ENCODE assay signal across 19 mouse cellular contexts in genomic region chr4:117991055-117991627, GRCm38 (mm10).
A peak's percentile ranks its signal among the peaks of the same experiment; 100 is the strongest.
DNase-seq lines count a peak whose midpoint lies in the region; ATAC-seq and TF ChIP-seq lines count a peak whose summit lies in the region.
"Had no signal": no experiment of that assay in that cellular context is flagged by ENCODE, and none has a peak within 500 bp of the region (broad histone marks: within the 10 kb centered on the region; RNA-seq: fewer than 3 reads in every experiment).

No protein-coding gene starts in this region.

- H3K4me2 ChIP-seq in midbrain, embryonic 11.5 days = no peak overlapping the region
- H3K4me2 ChIP-seq in midbrain, embryonic 15.5 days = no peak overlapping the region
- H3K4me2 ChIP-seq: hindbrain, embryonic 12.5 days; midbrain, embryonic 13.5 days; neural tube, embryonic 12.5 days had no signal

- H3K9me3 ChIP-seq in midbrain, embryonic 11.5 days (ENCODE audit: control insufficient read depth, low read length) = no peaks in the 10 kb centered on the region
- H3K9me3 ChIP-seq in midbrain, embryonic 15.5 days = no peaks in the 10 kb centered on the region
- no peaks in the 10 kb centered on the region for H3K9me3 ChIP-seq in heart, embryonic 10.5 days
- H3K9me3 ChIP-seq: embryonic facial prominence, embryonic 10.5 days; hindbrain, embryonic 12.5 days; midbrain, embryonic 13.5 days; neural tube, embryonic 12.5 days had no signal

- H3K27me3 ChIP-seq in midbrain, embryonic 11.5 days (ENCODE audit: control insufficient read depth, insufficient read depth, low read length) = no peaks in the 10 kb centered on the region
- no peaks in the 10 kb centered on the region for H3K27me3 ChIP-seq in midbrain, embryonic 15.5 days (replicated peaks)
- no peaks in the 10 kb centered on the region for H3K27me3 ChIP-seq in heart, embryonic 10.5 days (ENCODE audit: insufficient read depth, poor library complexity, severe bottlenecking)
- H3K27me3 ChIP-seq: hindbrain, embryonic 12.5 days; midbrain, embryonic 13.5 days; neural tube, embryonic 12.5 days had no signal

- WGBS in midbrain, embryonic 11.5 days = 87% methylated on average over 8 of the region's 8 CpGs
- 72% methylated on average over 8 of the region's 8 CpGs for WGBS in midbrain, embryonic 15.5 days
- 93% methylated on average over 8 of the region's 8 CpGs for WGBS in heart, embryonic 10.5 days

- TF ChIP-seq POLR2A in brain, embryonic 14.5 days (IDR thresholded peaks at IDR 0.05; ENCODE audit: borderline replicate concordance, extremely low read depth, insufficient read depth, insufficient read length, poor library complexity, severe bottlenecking) = no peak

- DNase-seq in cerebellum, adult 11-12 months = no peak
- DNase-seq in midbrain, embryonic 11.5 days (ENCODE audit: low spot score, missing footprints) = peak; percentile 49
- peak; percentile 22 for DNase-seq in brain, embryonic 14.5 days (ENCODE audit: low read depth)
- peak; percentile 58 to 61 for DNase-seq in cerebellum, postnatal 36 days
- DNase-seq in layer of hippocampus, postnatal 10 days (ENCODE audit: low spot score in 2 of 2) = no peak
- DNase-seq in heart, embryonic 10.5 days (ENCODE audit: low spot score) = no peak
- DNase-seq: adrenal gland, postnatal 25 days; forebrain, postnatal 0 days; lung, postnatal 4 days had no signal

- H3K9ac ChIP-seq in midbrain, embryonic 11.5 days (ENCODE audit: low read length) = no peak overlapping the region
- H3K9ac ChIP-seq in midbrain, embryonic 15.5 days = no peak overlapping the region
- H3K9ac ChIP-seq: forebrain, postnatal 0 days; hindbrain, embryonic 12.5 days; midbrain, embryonic 13.5 days; neural tube, embryonic 12.5 days had no signal

- H3K4me3 ChIP-seq in midbrain, embryonic 11.5 days (ENCODE audit: low read depth, low read length) = no peak overlapping the region
- H3K4me3 ChIP-seq in midbrain, embryonic 15.5 days = no peak overlapping the region
- no peak overlapping the region for H3K4me3 ChIP-seq in heart, embryonic 10.5 days
- H3K4me3 ChIP-seq: embryonic facial prominence, embryonic 10.5 days; erythroblast, embryonic 14.5 days; hindbrain, embryonic 12.5 days; midbrain, embryonic 13.5 days; neural tube, embryonic 12.5 days had no signal

- H3K36me3 ChIP-seq in midbrain, embryonic 11.5 days (ENCODE audit: control insufficient read depth, insufficient read depth, low read length) = no peaks in the 10 kb centered on the region
- H3K36me3 ChIP-seq in midbrain, embryonic 15.5 days (replicated peaks) = no peaks in the 10 kb centered on the region
- H3K36me3 ChIP-seq in heart, embryonic 10.5 days = no peaks in the 10 kb centered on the region
- H3K36me3 ChIP-seq: embryonic facial prominence, embryonic 10.5 days; hindbrain, embryonic 12.5 days; midbrain, embryonic 13.5 days; neural tube, embryonic 12.5 days had no signal

- ATAC-seq in cerebellum, adult (ENCODE audit: insufficient number of reproducible peaks, low FRiP score, low TSS enrichment) = 0 out of 2 replicates have a peak, but pooled peaks have one; percentile 37
- no peak for ATAC-seq in midbrain, embryonic 11.5 days (ENCODE audit: low FRiP score)
- no peak for ATAC-seq in midbrain, embryonic 15.5 days (replicated peaks)
- ATAC-seq: activated CD4-positive, CD25-positive, alpha-beta regulatory T cell, adult 4 months; forebrain, postnatal 0 days; intestine, embryonic 16.5 days; midbrain, embryonic 13.5 days had no signal

- TF ChIP-seq CTCF in brain, embryonic 14.5 days (IDR thresholded peaks at IDR 0.05; ENCODE audit: borderline replicate concordance, extremely low read depth, insufficient read depth, insufficient read length) = no peak

- H3K27ac ChIP-seq in midbrain, embryonic 11.5 days (ENCODE audit: low read depth, low read length) = no peak overlapping the region
- H3K27ac ChIP-seq in midbrain, embryonic 15.5 days = no peak overlapping the region
- H3K27ac ChIP-seq in heart, embryonic 10.5 days = no peak overlapping the region
- H3K27ac ChIP-seq: embryonic facial prominence, embryonic 10.5 days; hindbrain, embryonic 12.5 days; kidney, postnatal 0 days; midbrain, embryonic 13.5 days; neural tube, embryonic 12.5 days had no signal

- H3K4me1 ChIP-seq in midbrain, embryonic 11.5 days (ENCODE audit: control insufficient read depth, insufficient read depth, low read length) = no peaks in the 10 kb centered on the region
- no peaks in the 10 kb centered on the region for H3K4me1 ChIP-seq in midbrain, embryonic 15.5 days
- peaks cover 21% of the 10 kb centered on the region for H3K4me1 ChIP-seq in heart, embryonic 10.5 days
- H3K4me1 ChIP-seq: hindbrain, embryonic 12.5 days; neural tube, embryonic 12.5 days had no signal

Comparison
In these comparisons a context has a peak if more than half of its experiments do, and no peak if none do; other contexts are left out.
1. DNase-seq: peak in midbrain, embryonic 11.5 days (single experiment), brain, embryonic 14.5 days (single experiment) and cerebellum, postnatal 36 days (2 of 2); none in cerebellum, adult 11-12 months (single experiment), layer of hippocampus, postnatal 10 days (0 of 2) and heart, embryonic 10.5 days (single experiment).